Mouse (Mus musculus): ENCODE results near the gene Cc2d2b.

GRCm38 (mm10) chr19:40726148-40726547 is 22.4 kb upstream of the Cc2d2b start:
- TF ChIP-seq CTCF (IDR thresholded peaks at IDR 0.05; ENCODE audit: insufficient read depth, low read depth, low read length) (no peak), POLR2A (IDR thresholded peaks at IDR 0.05; ENCODE audit: insufficient read depth, low read depth, low read length) (no peak)

Data from olfactory bulb, adult 2 months (tissue).